Mouse (Mus musculus) neural tube, embryonic 14.5 days (tissue): ENCODE results near the gene Hoxd8. TPM values are rescaled to one million over a fixed set of nuclear protein-coding genes. Genes with fewer than 3 reads are reported as not detected.

ENCODE experiments used
- ATAC-seq: fragments of 200-750 bp; cut with Nextera tagmentation; 2 replicates; pipeline ENCODE4 v1.8.0; 2017; ENCODE audit warnings: low read depth, mild to moderate bottlenecking, moderate TSS enrichment, moderate library complexity
- H3K27ac ChIP-seq: fragments of 300-500 bp; sonication (generic); 2 replicates; pipeline ENCODE4 v1.5.1; 2014; ENCODE audit warnings: low read depth, mild to moderate bottlenecking, control low read depth, low read length, moderate library complexity, mixed read lengths
- H3K27me3 ChIP-seq: fragments of 300-500 bp; sonication (generic); 2 replicates; pipeline ENCODE4 v1.6.1; 2014; ENCODE audit warnings: low read length; ENCODE audit not compliant: control insufficient read depth, insufficient read depth
- H3K36me3 ChIP-seq: fragments of 300-500 bp; sonication (generic); 2 replicates; pipeline ENCODE4 v1.6.1; 2014; ENCODE audit warnings: low read length, mixed read lengths; ENCODE audit not compliant: control insufficient read depth, insufficient read depth
- H3K4me1 ChIP-seq: fragments of 300-500 bp; sonication (generic); 2 replicates; pipeline ENCODE4 v1.6.1; 2014; ENCODE audit warnings: low read length; ENCODE audit not compliant: control insufficient read depth, insufficient read depth
- H3K4me2 ChIP-seq: fragments of 300-500 bp; sonication (generic); 2 replicates; pipeline ENCODE4 v1.6.1; 2014; ENCODE audit warnings: mild to moderate bottlenecking, low read depth, low read length, control low read depth
- H3K4me3 ChIP-seq: fragments of 300-500 bp; sonication (generic); 2 replicates; pipeline ENCODE4 v1.5.1; 2014; ENCODE audit warnings: low read depth, low read length, control low read depth, mixed read lengths
- H3K9ac ChIP-seq: fragments of 300-500 bp; sonication (generic); replicated peaks from 2 replicates; pipeline ENCODE4 v1.6.1; 2014; ENCODE audit warnings: low read depth, mild to moderate bottlenecking, control low read depth, low read length, mixed read lengths
- H3K9me3 ChIP-seq: fragments of 300-500 bp; sonication (generic); 2 replicates; pipeline ENCODE4 v1.6.1; 2016; ENCODE audit warnings: low read length; ENCODE audit not compliant: control insufficient read depth
- WGBS: fragments of 180-500 bp; shearing (Covaris S2); extraction: QIAGEN DNeasy Blood & Tissue Kit; methylation state at CpG from one replicate; pipeline ENCODE4 v1.1.7; 2014; 5-methylcytosine and 5-hydroxymethylcytosine counted together
- polyA plus RNA-seq: library from polyadenylated mRNA; unstranded; fragments of >200 nt; fragmentation: Nextera tagmentation; extraction: Ambion mirVana; gene quantifications from 2 replicates; pipeline ENCODE4 v1.2.1, GENCODE M21; 2014

Hoxd8 gene
- polyA plus RNA-seq, 1 experiment from 2014 or later, result 23.6 TPM

DNA sequence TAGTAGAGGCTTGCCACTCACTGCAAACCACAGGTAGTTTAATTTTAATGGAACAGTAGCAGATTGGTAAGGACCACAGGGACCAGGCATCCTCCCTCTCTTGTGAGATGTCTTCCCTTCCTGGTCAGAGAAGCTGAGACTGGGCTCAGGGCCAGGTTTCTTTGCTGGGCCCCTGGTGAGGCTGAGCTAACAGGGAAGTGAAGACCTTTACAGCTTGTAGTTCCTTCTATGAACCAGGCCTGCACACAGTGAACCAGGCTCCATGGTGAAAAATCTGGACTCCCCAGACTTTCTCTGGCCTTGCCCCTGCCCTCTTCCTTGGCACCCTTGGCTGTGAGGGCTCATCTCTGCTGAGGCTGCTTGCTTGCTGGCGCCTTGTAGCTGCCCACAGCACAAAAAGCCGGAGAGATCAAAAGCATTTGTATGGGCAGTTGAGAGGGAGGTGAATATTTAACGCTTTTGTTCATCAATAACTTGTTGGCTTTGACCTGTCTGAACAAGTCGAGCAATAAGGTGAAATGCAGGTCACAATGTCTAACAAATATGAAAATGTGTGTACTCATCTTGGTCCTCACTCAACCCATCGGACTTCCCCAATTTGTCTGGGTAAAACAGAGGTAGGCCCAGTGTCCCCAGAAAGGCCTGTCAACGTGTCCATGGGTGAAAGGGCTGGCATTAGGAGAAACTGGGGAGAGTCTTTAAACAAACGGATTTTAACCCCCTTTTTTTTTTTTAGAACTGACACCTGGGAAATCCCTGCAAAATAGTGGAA lies 20.0 kb downstream of the Hoxd8 start:
- Histone ChIP-seq H3K9me3 (no peaks in the 10 kb centered on the region), H3K36me3 (peaks cover 17% of the 10 kb centered on the region), H3K4me2 (peak overlapping the region; percentile 68), H3K4me3 (peak overlapping the region; percentile 24; the same call in 1 of the 2 replicates), H3K9ac (peak overlapping the region; percentile 48), H3K27ac (peak overlapping the region; percentile 83), H3K27me3 (no peaks in the 10 kb centered on the region), H3K4me1 (peaks cover 95% of the 10 kb centered on the region)
- no peak for ATAC-seq
- 11% methylated on average over 7 of the region's 7 CpGs for WGBS

DNA sequence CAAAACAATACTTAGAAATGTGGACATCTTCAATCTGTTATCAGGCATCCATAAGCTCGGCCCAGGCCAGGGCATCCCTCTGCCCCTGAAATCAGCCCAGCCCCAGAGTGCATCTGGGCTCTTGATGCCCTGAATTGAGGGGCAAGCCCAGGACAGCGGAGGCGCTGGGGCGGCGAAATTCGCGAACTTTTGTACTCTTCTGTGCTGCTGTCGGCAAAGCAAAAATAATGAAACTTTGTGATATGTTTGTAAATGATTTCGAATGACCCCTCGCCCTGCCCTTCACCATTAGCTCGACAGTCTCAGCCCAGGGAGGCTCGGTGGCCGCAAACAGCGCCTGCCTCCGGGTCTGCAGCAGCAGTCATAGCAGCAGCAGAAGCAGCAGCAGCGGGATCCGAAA lies 20.8 kb downstream of the Hoxd8 start:
- H3K9ac ChIP-seq, result peak overlapping the region; percentile 46
- peak overlapping the region; percentile 83; the same call in 1 of the 2 replicates for H3K27ac ChIP-seq
- H3K36me3 ChIP-seq, result peaks cover 17% of the 10 kb centered on the region
- peak overlapping the region; percentile 14 for H3K4me3 ChIP-seq
- peak overlapping the region; percentile 68 for H3K4me2 ChIP-seq
- peaks cover 88% of the 10 kb centered on the region for H3K4me1 ChIP-seq
- H3K27me3 ChIP-seq, result no peaks in the 10 kb centered on the region
- ATAC-seq, result no peak
- no peaks in the 10 kb centered on the region for H3K9me3 ChIP-seq
- 11% methylated on average over 17 of the region's 17 CpGs for WGBS

DNA sequence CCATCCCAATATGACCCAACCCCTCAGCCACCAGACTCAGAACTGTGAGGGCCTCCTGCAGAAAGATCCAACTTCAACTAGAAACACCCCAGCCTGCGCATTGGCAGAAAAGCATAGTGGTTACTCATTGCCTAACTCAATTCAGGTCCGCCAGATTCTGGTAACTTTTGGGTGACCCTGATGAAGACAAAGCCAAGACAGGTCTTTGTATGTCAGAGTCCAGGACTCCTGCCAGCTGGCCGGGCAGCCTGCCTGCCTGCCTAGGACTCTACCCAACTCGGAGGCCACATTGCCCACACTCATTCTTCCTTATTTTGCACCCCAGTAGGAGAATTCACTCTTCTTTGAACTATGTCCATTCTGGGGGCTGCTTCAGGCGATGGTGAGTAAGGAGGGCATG lies 22.1 kb downstream of the Hoxd8 start, which contains the start of gene Gm28230:
TSS of gene Gm28230 (plus strand) at position 178 of the 400 bp plus-strand sequence.
- Histone ChIP-seq H3K36me3 (peaks cover 17% of the 10 kb centered on the region), H3K4me1 (peaks cover 87% of the 10 kb centered on the region), H3K27me3 (no peaks in the 10 kb centered on the region), H3K4me2 (peak within 1 kb of the TSS; percentile 68), H3K9me3 (no peaks in the 10 kb centered on the region), H3K9ac (peak within 1 kb of the TSS; percentile 46), H3K27ac (peak within 1 kb of the TSS; percentile 83), H3K4me3 (peak within 1 kb of the TSS; percentile 34)
- no peak for ATAC-seq
- WGBS, result 9% methylated on average over 5 of the region's 5 CpGs

DNA sequence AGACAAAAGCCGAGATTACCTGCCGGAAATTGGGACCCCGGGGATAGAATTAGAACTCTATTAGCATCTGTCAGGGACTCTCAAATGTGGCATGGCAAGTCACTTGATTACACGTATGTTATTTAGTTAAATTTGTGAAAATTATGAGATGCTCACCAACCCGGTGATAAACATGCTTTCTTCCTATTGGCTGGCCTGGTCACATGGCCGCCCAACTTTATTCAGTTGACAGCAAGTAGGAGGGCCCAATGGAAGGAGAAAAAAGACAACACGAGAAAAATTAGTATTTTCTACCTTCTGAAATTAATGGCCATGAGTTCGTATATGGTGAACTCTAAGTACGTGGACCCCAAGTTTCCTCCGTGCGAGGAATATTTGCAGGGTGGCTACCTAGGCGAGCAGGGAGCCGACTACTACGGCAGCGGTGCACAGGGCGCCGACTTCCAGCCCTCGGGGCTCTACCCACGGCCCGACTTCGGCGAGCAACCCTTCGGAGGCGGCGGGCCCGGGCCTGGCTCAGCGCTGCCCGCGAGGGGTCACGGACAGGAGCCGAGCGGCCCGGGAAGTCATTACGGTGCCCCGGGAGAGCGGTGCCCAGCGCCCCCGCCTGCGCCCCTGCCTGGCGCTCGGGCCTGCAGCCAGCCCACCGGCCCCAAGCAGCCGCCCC lies 22.7 kb downstream of the Hoxd8 start:
- H3K36me3 ChIP-seq, result peaks cover 19% of the 10 kb centered on the region
- peak overlapping the region; percentile 83 for H3K27ac ChIP-seq
- no peaks in the 10 kb centered on the region for H3K9me3 ChIP-seq
- no peaks in the 10 kb centered on the region for H3K27me3 ChIP-seq
- ATAC-seq, result peak; percentile 15; the same call in 1 of the 2 replicates
- peak overlapping the region; percentile 46 for H3K9ac ChIP-seq
- peak overlapping the region; percentile 34 for H3K4me3 ChIP-seq
- H3K4me1 ChIP-seq, result peaks cover 87% of the 10 kb centered on the region
- WGBS, result 2% methylated on average over 33 of the region's 43 CpGs
- H3K4me2 ChIP-seq, result peak overlapping the region; percentile 68

DNA sequence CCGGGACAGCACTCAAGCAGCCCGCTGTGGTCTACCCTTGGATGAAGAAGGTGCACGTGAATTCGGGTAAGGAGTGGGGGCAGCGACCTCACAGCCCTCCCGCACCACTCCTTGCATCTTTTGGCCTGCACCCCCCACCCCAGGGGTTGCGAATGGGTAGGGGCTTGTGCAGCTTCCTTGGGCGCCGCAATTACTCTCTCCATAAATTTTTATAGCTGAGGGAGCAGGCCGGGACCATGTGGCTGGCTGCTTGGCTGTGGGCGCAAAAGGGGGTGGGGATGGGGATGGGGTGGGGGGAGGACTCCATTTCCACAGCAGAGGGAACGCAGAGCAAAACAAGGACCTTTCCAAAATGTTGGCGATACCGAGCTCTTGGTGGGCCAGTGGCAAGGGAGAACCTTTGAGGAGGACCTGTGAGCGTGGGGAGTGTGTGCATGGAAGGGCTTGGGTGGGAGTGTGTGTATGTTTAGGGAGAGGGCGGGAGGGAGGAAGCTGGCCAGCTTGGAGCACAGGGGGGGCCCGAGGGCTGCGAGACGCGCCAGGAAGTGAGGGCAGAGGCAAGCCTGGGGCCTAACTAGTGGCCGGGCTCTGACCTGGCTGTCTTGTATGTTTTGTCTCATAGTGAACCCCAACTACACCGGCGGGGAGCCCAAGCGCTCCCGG lies 23.4 kb downstream of the Hoxd8 start:
- H3K4me3 ChIP-seq, result peak overlapping the region; percentile 34
- ATAC-seq, result peak; percentile 47; the same call in 1 of the 2 replicates
- peaks cover 87% of the 10 kb centered on the region for H3K4me1 ChIP-seq
- H3K9me3 ChIP-seq, result no peaks in the 10 kb centered on the region
- H3K4me2 ChIP-seq, result peak overlapping the region; percentile 68
- peak overlapping the region; percentile 83 for H3K27ac ChIP-seq
- 3% methylated on average over 25 of the region's 25 CpGs for WGBS
- no peaks in the 10 kb centered on the region for H3K27me3 ChIP-seq
- H3K36me3 ChIP-seq, result peaks cover 19% of the 10 kb centered on the region
- peak overlapping the region; percentile 46 for H3K9ac ChIP-seq

DNA sequence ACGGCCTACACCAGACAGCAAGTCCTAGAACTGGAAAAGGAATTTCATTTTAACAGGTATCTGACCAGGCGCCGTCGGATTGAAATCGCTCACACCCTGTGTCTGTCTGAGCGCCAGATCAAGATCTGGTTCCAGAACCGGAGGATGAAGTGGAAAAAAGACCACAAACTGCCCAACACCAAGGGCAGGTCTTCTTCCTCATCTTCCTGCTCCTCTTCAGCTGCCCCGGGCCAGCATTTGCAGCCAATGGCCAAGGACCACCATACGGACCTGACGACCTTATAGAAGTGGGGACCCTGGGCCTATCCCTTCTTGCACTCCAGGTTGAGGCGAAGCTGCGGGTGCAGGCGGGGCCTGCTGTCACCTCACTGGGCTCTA lies 23.9 kb downstream of the Hoxd8 start:
- peak overlapping the region; percentile 46 for H3K9ac ChIP-seq

DNA sequence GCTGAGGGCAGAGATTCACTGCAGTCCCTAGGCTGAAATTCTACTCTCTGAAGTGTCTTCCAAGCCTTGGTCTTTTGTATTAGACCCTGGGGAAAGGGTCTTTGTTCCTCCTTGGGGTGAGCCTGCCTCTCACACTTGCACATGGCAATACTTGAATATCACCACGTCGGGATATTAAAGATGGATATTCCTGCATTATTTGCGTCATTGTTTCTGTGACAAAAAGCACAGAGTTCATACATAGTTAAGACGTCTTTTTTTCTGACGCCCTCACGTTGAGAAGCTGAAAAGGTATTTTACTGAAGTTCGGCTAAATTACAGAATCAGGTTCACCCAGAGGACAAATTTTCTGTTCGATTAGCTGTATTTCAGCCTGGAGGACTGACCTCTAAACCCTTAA lies 25.9 kb downstream of the Hoxd8 start:
- no peak overlapping the region; the same call in 1 of the 2 replicates for H3K9ac ChIP-seq
- ATAC-seq, result no peak
- peaks cover 22% of the 10 kb centered on the region for H3K36me3 ChIP-seq
- H3K4me1 ChIP-seq, result peaks cover 83% of the 10 kb centered on the region
- H3K27me3 ChIP-seq, result no peaks in the 10 kb centered on the region
- peak overlapping the region; percentile 29; the same call in 1 of the 2 replicates for H3K4me2 ChIP-seq
- H3K9me3 ChIP-seq, result no peaks in the 10 kb centered on the region
- WGBS, result 11% methylated on average over 8 of the region's 8 CpGs
- peak overlapping the region; percentile 92 for H3K27ac ChIP-seq
- no peak overlapping the region for H3K4me3 ChIP-seq

More for the DNA sequence above, 23.9 kb downstream of the Hoxd8 start:
- 11% methylated on average over 13 of the region's 13 CpGs for WGBS
- H3K27ac ChIP-seq, result peak overlapping the region; percentile 83
- no peaks in the 10 kb centered on the region for H3K27me3 ChIP-seq
- H3K9me3 ChIP-seq, result no peaks in the 10 kb centered on the region
- peaks cover 85% of the 10 kb centered on the region for H3K4me1 ChIP-seq
- peaks cover 19% of the 10 kb centered on the region for H3K36me3 ChIP-seq
- peak overlapping the region; percentile 68 for H3K4me2 ChIP-seq
- ATAC-seq, result no peak
- H3K4me3 ChIP-seq, result peak overlapping the region; percentile 34

DNA sequence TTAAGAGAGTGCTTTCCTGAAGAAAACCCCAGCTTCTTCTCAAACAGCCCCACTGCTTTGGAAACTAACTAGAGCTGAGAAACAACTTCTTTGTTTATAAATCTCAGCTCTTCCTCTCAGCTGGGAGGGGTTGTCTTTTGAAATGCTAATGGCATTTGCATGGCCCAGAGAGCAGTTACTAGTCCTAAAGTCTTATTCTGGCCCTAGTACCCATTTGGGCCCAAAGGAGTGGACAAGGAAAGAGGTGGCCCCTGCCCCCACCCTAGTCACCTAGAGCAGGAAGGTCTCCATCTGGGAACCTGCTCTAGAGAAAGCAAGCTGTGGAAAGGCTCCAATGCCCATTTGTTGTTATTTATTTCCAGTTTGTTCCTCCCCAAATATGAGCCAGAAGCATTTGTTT lies 26.6 kb downstream of the Hoxd8 start:
- Histone ChIP-seq H3K4me1 (peaks cover 83% of the 10 kb centered on the region), H3K9me3 (no peaks in the 10 kb centered on the region), H3K9ac (no peak overlapping the region; the same call in 1 of the 2 replicates), H3K27ac (peak overlapping the region; percentile 92; the same call in 1 of the 2 replicates), H3K27me3 (no peaks in the 10 kb centered on the region), H3K36me3 (peaks cover 22% of the 10 kb centered on the region), H3K4me3 (peak overlapping the region; percentile 1; the same call in 1 of the 2 replicates), H3K4me2 (peak overlapping the region; percentile 66; the same call in 1 of the 2 replicates)
- ATAC-seq, result no peak
